Mouse (Mus musculus): ENCODE data around the gene Aaas. TPM values are rescaled to one million over a fixed set of nuclear protein-coding genes. Genes with fewer than 3 reads are reported as not detected.

Gene Aaas
- total and polyA plus RNA-seq, 3 experiments: 10.8 to 22.1 (median 13.2) TPM

DNA sequence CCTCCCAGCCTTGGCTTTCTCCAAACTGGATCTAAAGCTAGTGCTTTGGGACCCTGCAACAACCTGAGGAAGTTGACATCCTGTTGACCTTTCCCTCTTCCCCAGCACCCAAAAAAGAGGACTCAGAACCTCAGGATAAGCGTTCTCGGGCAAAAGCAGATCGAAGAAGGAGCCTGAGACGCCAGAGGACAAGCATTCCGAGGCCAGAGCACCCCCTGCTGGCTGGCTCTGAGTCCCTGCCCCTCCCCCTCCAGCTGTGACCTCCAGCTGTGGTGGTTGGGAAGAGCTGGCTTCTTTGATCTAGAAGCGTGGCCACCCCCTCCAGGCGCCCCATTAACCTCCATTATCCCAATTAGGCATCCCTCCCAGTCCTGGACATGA is 26.6 kb upstream of the Aaas start:
- intact Hi-C loops (cut with DNase I): loop anchor here (1.0 to 5.0 kb wide), 3 partner anchors 26 to 92 kb away; no protein-coding TSS in a partner anchor
- Histone ChIP-seq H3K36me3 (ENCODE audit: control insufficient read depth, insufficient read depth, low read length) (no peaks in the 10 kb centered on the region), H3K79me2 (replicated peaks; ENCODE audit: control insufficient read depth, insufficient read depth, low read length) (no peaks in the 10 kb centered on the region), H3K27me3 (ENCODE audit: control insufficient read depth, insufficient read depth, low read length) (no peaks in the 10 kb centered on the region), H3K4me3 (peak overlapping the region; percentile 74), H3K27ac (peak overlapping the region; percentile 87), H3K4me1 (ENCODE audit: control insufficient read depth, insufficient read depth, low read length) (peaks cover 4% of the 10 kb centered on the region), H3K9ac (ENCODE audit: low read depth, low read length) (peak overlapping the region; percentile 93)
- TF ChIP-seq EP300 (IDR thresholded peaks at IDR 0.05; ENCODE audit: insufficient read depth, low read depth, low read length) (peak; percentile 75; the same call in 1 of the 2 replicates), CTCF (IDR thresholded peaks at IDR 0.05) (peak; percentile 90), POLR2A (IDR thresholded peaks at IDR 0.05; ENCODE audit: insufficient read depth, low read depth, low read length) (no peak)
- DNase-seq: peak; percentile 87 to 91
- 0% methylated on average over 7 of the region's 7 CpGs for WGBS

GRCm38 (mm10) chr15:102376453-102377162 is 26.0 kb upstream of the Aaas start:
- peaks cover 4% of the 10 kb centered on the region for H3K4me1 ChIP-seq (ENCODE audit: control insufficient read depth, insufficient read depth, low read length)
- TF ChIP-seq EP300 (IDR thresholded peaks at IDR 0.05; ENCODE audit: insufficient read depth, low read depth, low read length) (no peak), POLR2A (IDR thresholded peaks at IDR 0.05; ENCODE audit: insufficient read depth, low read depth, low read length) (peak; percentile 61)
- H3K36me3 ChIP-seq (ENCODE audit: control insufficient read depth, insufficient read depth, low read length): no peaks in the 10 kb centered on the region
- intact Hi-C loops (cut with DNase I): loop anchor here (1.0 to 5.0 kb wide), 3 partner anchors 25 to 92 kb away; no protein-coding TSS in a partner anchor
- peak; percentile 78 to 81 for DNase-seq
- no peaks in the 10 kb centered on the region for H3K27me3 ChIP-seq (ENCODE audit: control insufficient read depth, insufficient read depth, low read length)
- H3K27ac ChIP-seq: peak overlapping the region; percentile 87
- 3% methylated on average over 42 of the region's 43 CpGs for WGBS
- peak overlapping the region; percentile 93 for H3K9ac ChIP-seq (ENCODE audit: low read depth, low read length)
- H3K79me2 ChIP-seq (replicated peaks; ENCODE audit: control insufficient read depth, insufficient read depth, low read length): no peaks in the 10 kb centered on the region
- peak overlapping the region; percentile 74 for H3K4me3 ChIP-seq

DNA sequence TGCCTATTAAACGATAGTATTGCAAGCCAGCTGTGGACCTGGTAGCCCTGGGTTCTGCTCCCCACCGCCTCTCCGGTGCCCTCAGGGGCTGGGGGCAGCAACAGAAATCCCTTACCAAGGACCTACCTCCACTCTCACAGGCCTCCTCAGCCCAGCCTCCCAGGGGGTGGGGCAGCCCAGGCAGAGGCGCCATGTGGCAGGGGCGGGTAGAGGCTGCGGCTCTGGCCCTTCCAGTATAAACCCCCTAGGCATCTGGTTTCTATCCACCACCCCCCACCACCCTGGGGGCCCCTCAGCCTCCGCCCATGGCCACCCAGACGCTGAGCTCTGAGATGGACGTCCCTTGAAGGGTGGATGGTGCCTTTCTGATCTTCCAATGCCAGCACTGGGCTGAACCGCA is 20.2 kb upstream of the Aaas start:
- intact Hi-C loops (cut with DNase I): no loop called here
- Histone ChIP-seq H3K36me3 (ENCODE audit: control insufficient read depth, insufficient read depth, low read length) (no peaks in the 10 kb centered on the region), H3K4me3 (no peak overlapping the region), H3K27ac (no peak overlapping the region), H3K4me1 (ENCODE audit: control insufficient read depth, insufficient read depth, low read length) (no peaks in the 10 kb centered on the region), H3K9ac (ENCODE audit: low read depth, low read length) (no peak overlapping the region), H3K27me3 (ENCODE audit: control insufficient read depth, insufficient read depth, low read length) (no peaks in the 10 kb centered on the region; the same call in 1 of the 2 replicates), H3K79me2 (replicated peaks; ENCODE audit: control insufficient read depth, insufficient read depth, low read length) (no peaks in the 10 kb centered on the region)
- no peak for DNase-seq
- 40% methylated on average over 10 of the region's 10 CpGs for WGBS
- no peak for TF ChIP-seq EP300 (IDR thresholded peaks at IDR 0.05; ENCODE audit: insufficient read depth, low read depth, low read length)
- no peak for TF ChIP-seq CTCF (IDR thresholded peaks at IDR 0.05)
- TF ChIP-seq POLR2A (IDR thresholded peaks at IDR 0.05; ENCODE audit: insufficient read depth, low read depth, low read length): no peak

DNA sequence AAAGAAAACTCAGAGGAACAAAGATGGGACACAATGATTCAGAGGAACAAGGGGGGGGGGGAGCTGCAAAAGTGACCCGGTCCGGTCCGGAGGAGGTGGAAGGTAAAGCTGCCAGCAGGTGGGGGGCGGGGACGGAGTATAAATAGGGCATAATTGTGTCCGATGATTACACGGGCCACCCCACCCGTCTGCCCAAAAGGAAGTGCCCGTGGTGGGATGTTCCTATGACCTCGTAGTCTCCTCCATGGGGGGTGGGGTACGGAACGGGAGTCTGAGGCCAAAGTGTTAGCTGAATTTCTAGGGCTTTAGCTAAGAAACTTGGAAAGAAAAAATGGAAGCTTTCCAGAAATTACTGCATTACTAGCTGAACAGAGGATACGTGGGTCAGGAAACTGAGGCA is 19.4 kb upstream of the Aaas start:
- Histone ChIP-seq H3K9ac (ENCODE audit: low read depth, low read length) (no peak overlapping the region), H3K27me3 (ENCODE audit: control insufficient read depth, insufficient read depth, low read length) (no peaks in the 10 kb centered on the region; the same call in none of the 2 replicates), H3K36me3 (ENCODE audit: control insufficient read depth, insufficient read depth, low read length) (no peaks in the 10 kb centered on the region), H3K27ac (no peak overlapping the region), H3K4me1 (ENCODE audit: control insufficient read depth, insufficient read depth, low read length) (no peaks in the 10 kb centered on the region), H3K4me3 (no peak overlapping the region), H3K79me2 (replicated peaks; ENCODE audit: control insufficient read depth, insufficient read depth, low read length) (no peaks in the 10 kb centered on the region)
- intact Hi-C loops (cut with DNase I): no loop called here
- 12% methylated on average over 13 of the region's 13 CpGs for WGBS
- TF ChIP-seq POLR2A (IDR thresholded peaks at IDR 0.05; ENCODE audit: insufficient read depth, low read depth, low read length): no peak
- TF ChIP-seq EP300 (IDR thresholded peaks at IDR 0.05; ENCODE audit: insufficient read depth, low read depth, low read length): no peak
- TF ChIP-seq CTCF (IDR thresholded peaks at IDR 0.05): no peak
- DNase-seq: no peak

- Histone ChIP-seq H3K9ac (ENCODE audit: low read depth, low read length) (no peak within 1 kb of the TSS), H3K79me2 (replicated peaks; ENCODE audit: control insufficient read depth, insufficient read depth, low read length) (no peaks in the 10 kb centered on the region), H3K27me3 (ENCODE audit: control insufficient read depth, insufficient read depth, low read length) (no peaks in the 10 kb centered on the region; the same call in none of the 2 replicates), H3K4me1 (ENCODE audit: control insufficient read depth, insufficient read depth, low read length) (no peaks in the 10 kb centered on the region), H3K36me3 (ENCODE audit: control insufficient read depth, insufficient read depth, low read length) (no peaks in the 10 kb centered on the region), H3K4me3 (no peak within 1 kb of the TSS), H3K27ac (no peak within 1 kb of the TSS)
- intact Hi-C loops (cut with DNase I): no loop called here
- TF ChIP-seq CTCF (IDR thresholded peaks at IDR 0.05): no peak
- TF ChIP-seq EP300 (IDR thresholded peaks at IDR 0.05; ENCODE audit: insufficient read depth, low read depth, low read length): no peak
- no peak for TF ChIP-seq POLR2A (IDR thresholded peaks at IDR 0.05; ENCODE audit: insufficient read depth, low read depth, low read length)
- 7% methylated on average over 15 of the region's 15 CpGs for WGBS
- no peak for DNase-seq
These were observed 16.3 kb upstream of the Aaas start, which contains the start of gene Sp7 for GRCm38 (mm10) chr15:102366733-102367344. Sp7 (minus strand) TSS chr15:102367182.

DNA sequence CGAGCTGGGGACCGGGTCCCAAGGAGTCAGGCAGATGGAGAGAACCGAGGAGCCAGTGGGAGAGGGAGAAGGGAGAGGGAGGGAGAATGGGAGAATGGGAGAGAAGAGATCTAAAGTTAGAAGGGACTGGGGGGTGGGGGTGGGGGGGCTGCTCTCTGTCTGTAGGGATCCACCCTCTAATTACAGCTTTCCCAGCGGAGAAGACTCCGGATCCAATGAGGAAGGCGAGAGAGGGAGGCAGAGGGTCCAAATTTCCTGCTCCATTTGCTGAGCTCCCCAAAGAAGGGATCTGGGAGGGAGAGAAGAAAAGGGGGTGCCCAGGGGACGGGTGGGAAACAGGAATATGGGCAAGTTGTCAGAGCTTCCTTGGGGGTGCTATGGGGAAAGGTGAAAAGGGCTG is 15.7 kb upstream of the Aaas start:
- no peaks in the 10 kb centered on the region for H3K79me2 ChIP-seq (replicated peaks; ENCODE audit: control insufficient read depth, insufficient read depth, low read length)
- TF ChIP-seq POLR2A (IDR thresholded peaks at IDR 0.05; ENCODE audit: insufficient read depth, low read depth, low read length) (no peak), EP300 (IDR thresholded peaks at IDR 0.05; ENCODE audit: insufficient read depth, low read depth, low read length) (no peak), CTCF (IDR thresholded peaks at IDR 0.05) (no peak)
- no peak for DNase-seq
- 23% methylated on average over 7 of the region's 7 CpGs for WGBS
- intact Hi-C loops (cut with DNase I): no loop called here
- H3K4me1 ChIP-seq (ENCODE audit: control insufficient read depth, insufficient read depth, low read length): no peaks in the 10 kb centered on the region
- no peaks in the 10 kb centered on the region; the same call in none of the 2 replicates for H3K27me3 ChIP-seq (ENCODE audit: control insufficient read depth, insufficient read depth, low read length)
- H3K27ac ChIP-seq: no peak overlapping the region
- H3K4me3 ChIP-seq: no peak overlapping the region
- no peaks in the 10 kb centered on the region for H3K36me3 ChIP-seq (ENCODE audit: control insufficient read depth, insufficient read depth, low read length)
- no peak overlapping the region for H3K9ac ChIP-seq (ENCODE audit: low read depth, low read length)
